Mouse (Mus musculus): Measurements from ENCODE around the gene Gm5136. TPM values are rescaled to one million over a fixed set of nuclear protein-coding genes. Genes with fewer than 3 reads are reported as not detected.

Gene Gm5136
- polyA plus RNA-seq, 1 experiment from 2014 or later: 0.34 TPM

DNA sequence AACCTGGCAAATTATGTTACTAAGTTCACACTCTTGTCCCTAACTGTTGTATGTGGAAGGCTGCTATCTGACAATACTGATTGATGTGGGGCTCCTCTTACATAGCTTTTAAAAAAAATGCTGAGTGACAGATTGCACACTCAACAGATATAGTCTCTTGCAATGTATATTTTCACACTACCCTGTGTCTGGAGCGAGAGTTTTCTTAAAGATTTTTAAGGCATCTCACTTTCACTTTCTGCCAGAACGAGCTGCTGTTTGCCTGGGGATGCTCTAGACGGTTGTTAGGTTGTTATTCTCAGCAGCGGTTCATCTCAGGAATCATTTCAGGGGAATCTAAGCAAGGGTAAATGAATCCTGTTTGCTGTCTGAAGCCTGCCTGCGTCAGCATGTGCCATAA is 2.9 kb downstream of the Gm5136 start:
- H3K9me3 ChIP-seq (ENCODE audit: control insufficient read depth, low read length): no peaks in the 10 kb centered on the region
- H3K4me2 ChIP-seq (ENCODE audit: low read length): no peak overlapping the region
- H3K9ac ChIP-seq (replicated peaks; ENCODE audit: low read depth, low read length): no peak overlapping the region
- no peak for ATAC-seq
- no peaks in the 10 kb centered on the region for H3K27me3 ChIP-seq (replicated peaks; ENCODE audit: control insufficient read depth, insufficient read depth, low read length)
- H3K4me3 ChIP-seq (replicated peaks; ENCODE audit: low read length): no peak overlapping the region
- WGBS: 50% methylated on average over 5 of the region's 5 CpGs
- no peak overlapping the region for H3K27ac ChIP-seq (ENCODE audit: low read length)
- H3K4me1 ChIP-seq (replicated peaks; ENCODE audit: control insufficient read depth, insufficient read depth, low read length): peaks cover 6% of the 10 kb centered on the region
- no peaks in the 10 kb centered on the region for H3K36me3 ChIP-seq (ENCODE audit: control insufficient read depth, insufficient read depth)

DNA sequence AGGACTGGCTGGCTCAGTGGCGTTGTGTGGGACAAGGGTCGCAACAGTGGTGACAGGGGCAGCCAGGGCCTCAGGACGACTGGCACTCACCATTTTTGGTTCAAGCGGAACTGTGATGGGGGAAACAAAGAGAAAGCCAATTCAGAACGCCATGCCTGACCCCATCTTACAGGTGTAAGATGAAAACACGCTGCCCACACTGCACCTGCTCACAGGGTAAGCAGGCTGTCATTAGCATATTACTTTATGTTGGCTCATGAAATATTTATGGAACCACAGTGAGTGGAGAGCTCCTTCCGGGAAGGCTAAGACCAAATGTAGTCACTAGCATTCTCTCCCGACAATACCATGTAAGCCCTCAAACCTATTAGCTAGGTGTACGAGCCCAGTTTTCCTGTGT is 9.0 kb downstream of the Gm5136 start:
- Histone ChIP-seq H3K27ac (ENCODE audit: low read length) (no peak overlapping the region), H3K27me3 (replicated peaks; ENCODE audit: control insufficient read depth, insufficient read depth, low read length) (no peaks in the 10 kb centered on the region), H3K9ac (replicated peaks; ENCODE audit: low read depth, low read length) (no peak overlapping the region), H3K4me1 (replicated peaks; ENCODE audit: control insufficient read depth, insufficient read depth, low read length) (0 out of 2 replicates have a peak, but pooled peaks cover 3% of the 10 kb centered on the region), H3K36me3 (ENCODE audit: control insufficient read depth, insufficient read depth) (no peaks in the 10 kb centered on the region), H3K4me3 (replicated peaks; ENCODE audit: low read length) (no peak overlapping the region), H3K4me2 (ENCODE audit: low read length) (no peak overlapping the region), H3K9me3 (ENCODE audit: control insufficient read depth, low read length) (no peaks in the 10 kb centered on the region)
- 56% methylated on average over 9 of the region's 9 CpGs for WGBS
- ATAC-seq: no peak

DNA sequence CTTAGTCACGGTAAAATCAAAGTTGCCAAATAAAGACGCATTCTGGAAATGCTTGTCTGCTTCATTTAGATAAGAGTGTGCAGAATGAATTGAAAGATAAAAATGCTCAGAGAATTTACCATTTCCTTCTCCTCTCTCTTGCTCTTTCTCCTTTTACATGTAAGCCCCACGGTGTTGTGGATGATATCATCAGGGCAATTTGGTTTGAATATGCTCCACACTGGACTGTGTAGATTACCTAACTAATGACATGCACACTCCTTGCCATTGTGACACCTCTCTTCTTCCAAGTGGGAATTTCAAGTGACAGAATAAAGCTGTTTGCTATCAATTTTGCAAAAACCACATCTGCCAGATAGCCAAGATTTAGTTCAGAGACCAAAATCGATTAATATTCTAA is 13.3 kb downstream of the Gm5136 start:
- H3K4me2 ChIP-seq (ENCODE audit: low read length): no peak overlapping the region
- H3K9ac ChIP-seq (replicated peaks; ENCODE audit: low read depth, low read length): no peak overlapping the region
- ATAC-seq: no peak
- H3K4me3 ChIP-seq (replicated peaks; ENCODE audit: low read length): no peak overlapping the region
- 78% methylated on average over 4 of the region's 4 CpGs for WGBS
- H3K4me1 ChIP-seq (replicated peaks; ENCODE audit: control insufficient read depth, insufficient read depth, low read length): 0 out of 2 replicates have a peak, but pooled peaks cover 3% of the 10 kb centered on the region
- H3K27me3 ChIP-seq (replicated peaks; ENCODE audit: control insufficient read depth, insufficient read depth, low read length): no peaks in the 10 kb centered on the region
- no peaks in the 10 kb centered on the region for H3K9me3 ChIP-seq (ENCODE audit: control insufficient read depth, low read length)
- no peaks in the 10 kb centered on the region for H3K36me3 ChIP-seq (ENCODE audit: control insufficient read depth, insufficient read depth)
- H3K27ac ChIP-seq (ENCODE audit: low read length): no peak overlapping the region

DNA sequence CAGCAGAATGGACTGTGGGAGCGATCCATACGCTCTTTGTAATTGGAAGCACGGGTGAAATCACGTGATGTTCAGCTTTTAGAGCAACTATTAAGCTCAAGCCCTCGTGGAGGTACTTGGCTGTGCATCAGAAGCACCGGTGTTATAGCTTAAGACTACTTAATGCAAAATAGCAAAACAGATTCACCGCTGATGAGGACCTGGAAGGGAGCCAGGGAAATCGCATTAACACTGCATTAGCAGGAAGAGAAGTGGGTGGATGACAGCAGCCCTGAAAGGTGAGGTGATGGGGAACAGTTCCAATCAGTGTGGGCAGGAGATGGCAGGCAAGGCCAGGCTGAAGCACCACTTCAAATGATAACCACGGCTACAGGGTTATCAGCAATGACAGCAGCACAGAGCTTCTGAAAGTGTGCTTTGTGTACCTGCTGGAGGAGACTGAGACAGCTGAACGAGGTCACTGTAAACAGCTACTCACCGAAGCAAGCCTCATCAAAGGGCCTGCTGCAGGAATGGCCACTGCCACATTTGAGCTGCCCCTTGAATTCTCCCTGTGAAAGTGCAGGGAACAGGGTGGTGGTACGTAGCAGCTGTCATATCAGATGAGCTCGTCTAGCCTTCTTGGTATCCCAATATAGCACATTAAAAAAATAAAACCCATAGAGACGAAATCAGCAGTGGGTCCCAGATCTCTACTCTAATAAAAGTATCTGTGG is 20.1 kb downstream of the Gm5136 start:
- Histone ChIP-seq H3K4me1 (replicated peaks; ENCODE audit: control insufficient read depth, insufficient read depth, low read length) (peaks cover 7% of the 10 kb centered on the region), H3K27ac (ENCODE audit: low read length) (peak overlapping the region; percentile 14; the same call in 1 of the 2 replicates), H3K4me3 (replicated peaks; ENCODE audit: low read length) (no peak overlapping the region), H3K27me3 (replicated peaks; ENCODE audit: control insufficient read depth, insufficient read depth, low read length) (no peaks in the 10 kb centered on the region), H3K36me3 (ENCODE audit: control insufficient read depth, insufficient read depth) (no peaks in the 10 kb centered on the region), H3K9ac (replicated peaks; ENCODE audit: low read depth, low read length) (no peak overlapping the region), H3K9me3 (ENCODE audit: control insufficient read depth, low read length) (no peaks in the 10 kb centered on the region), H3K4me2 (ENCODE audit: low read length) (no peak overlapping the region)
- peak; percentile 74 for ATAC-seq
- 37% methylated on average over 14 of the region's 14 CpGs for WGBS

DNA sequence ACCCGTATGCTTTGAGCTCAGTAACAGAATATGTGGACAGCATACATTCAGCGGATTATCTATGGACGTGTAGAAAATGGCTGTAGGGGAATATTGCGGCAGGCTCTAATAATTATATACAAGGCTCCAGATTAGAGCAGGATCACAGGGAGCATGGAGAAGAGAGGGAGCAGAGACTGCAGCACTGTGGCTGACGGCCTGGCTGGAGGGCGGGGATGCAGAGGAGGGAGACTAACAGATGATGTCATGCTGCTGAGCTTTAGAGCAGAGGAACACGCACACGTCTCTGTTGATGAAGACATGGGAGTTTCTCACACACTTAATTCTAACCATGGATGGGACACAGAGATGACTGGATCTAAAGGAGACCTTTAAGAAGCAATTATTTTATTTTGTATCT is 22.9 kb downstream of the Gm5136 start:
- no peak for ATAC-seq
- Histone ChIP-seq H3K27me3 (replicated peaks; ENCODE audit: control insufficient read depth, insufficient read depth, low read length) (no peaks in the 10 kb centered on the region), H3K9me3 (ENCODE audit: control insufficient read depth, low read length) (no peaks in the 10 kb centered on the region), H3K36me3 (ENCODE audit: control insufficient read depth, insufficient read depth) (no peaks in the 10 kb centered on the region), H3K27ac (ENCODE audit: low read length) (no peak overlapping the region), H3K4me3 (replicated peaks; ENCODE audit: low read length) (no peak overlapping the region), H3K9ac (replicated peaks; ENCODE audit: low read depth, low read length) (no peak overlapping the region), H3K4me1 (replicated peaks; ENCODE audit: control insufficient read depth, insufficient read depth, low read length) (peaks cover 7% of the 10 kb centered on the region), H3K4me2 (ENCODE audit: low read length) (no peak overlapping the region)
- 87% methylated on average over 8 of the region's 8 CpGs for WGBS

DNA sequence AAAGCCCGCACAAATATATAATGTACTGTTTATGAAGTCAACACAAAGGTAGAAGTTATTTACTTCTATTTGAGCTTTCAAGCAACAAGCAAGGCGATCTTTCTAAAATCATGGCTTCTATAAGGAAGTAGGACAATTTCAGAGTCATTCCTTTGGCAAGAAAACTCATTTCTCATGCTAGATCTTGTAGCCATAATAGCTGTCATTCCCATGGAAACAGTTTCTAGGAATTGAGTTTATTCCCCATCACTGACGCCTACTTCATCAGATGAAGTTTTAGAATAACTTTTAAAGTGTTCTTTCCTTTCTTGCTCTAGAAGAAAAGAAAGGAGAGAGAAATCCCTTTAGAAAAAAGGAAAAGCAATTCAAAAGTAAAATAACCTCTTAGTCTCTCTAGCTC is 31.0 kb downstream of the Gm5136 start:
- ATAC-seq: no peak
- 89% methylated on average over 3 of the region's 3 CpGs for WGBS
- H3K36me3 ChIP-seq (ENCODE audit: control insufficient read depth, insufficient read depth): no peaks in the 10 kb centered on the region
- H3K4me1 ChIP-seq (replicated peaks; ENCODE audit: control insufficient read depth, insufficient read depth, low read length): no peaks in the 10 kb centered on the region
- no peak overlapping the region for H3K27ac ChIP-seq (ENCODE audit: low read length)
- H3K9me3 ChIP-seq (ENCODE audit: control insufficient read depth, low read length): no peaks in the 10 kb centered on the region
- H3K4me3 ChIP-seq (replicated peaks; ENCODE audit: low read length): no peak overlapping the region
- H3K9ac ChIP-seq (replicated peaks; ENCODE audit: low read depth, low read length): no peak overlapping the region
- H3K27me3 ChIP-seq (replicated peaks; ENCODE audit: control insufficient read depth, insufficient read depth, low read length): no peaks in the 10 kb centered on the region
- H3K4me2 ChIP-seq (ENCODE audit: low read length): no peak overlapping the region

DNA sequence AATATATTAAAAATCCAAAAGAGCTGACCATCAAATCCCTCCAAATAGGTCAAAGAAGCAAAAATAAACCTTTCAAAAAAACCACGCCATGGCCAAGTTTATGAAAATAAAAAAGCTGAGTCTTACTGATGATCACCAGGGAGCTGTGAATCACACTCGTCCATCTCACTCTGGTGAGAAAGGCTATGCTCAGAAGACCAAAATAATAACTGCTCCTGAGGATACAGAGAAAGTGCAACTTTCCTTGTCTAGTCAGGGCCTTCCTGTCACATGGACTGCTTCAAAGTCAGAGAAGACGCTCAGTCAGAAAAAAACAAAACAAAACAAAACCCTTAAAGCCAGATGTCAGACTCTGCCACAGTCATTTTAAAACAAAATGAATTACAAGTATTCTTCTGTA is 39.7 kb downstream of the Gm5136 start:
- WGBS: 83% methylated on average over 3 of the region's 3 CpGs
- no peaks in the 10 kb centered on the region for H3K27me3 ChIP-seq (replicated peaks; ENCODE audit: control insufficient read depth, insufficient read depth, low read length)
- no peaks in the 10 kb centered on the region for H3K9me3 ChIP-seq (ENCODE audit: control insufficient read depth, low read length)
- H3K4me1 ChIP-seq (replicated peaks; ENCODE audit: control insufficient read depth, insufficient read depth, low read length): no peaks in the 10 kb centered on the region
- no peak overlapping the region for H3K4me2 ChIP-seq (ENCODE audit: low read length)
- H3K36me3 ChIP-seq (ENCODE audit: control insufficient read depth, insufficient read depth): no peaks in the 10 kb centered on the region
- no peak for ATAC-seq
- H3K4me3 ChIP-seq (replicated peaks; ENCODE audit: low read length): no peak overlapping the region
- no peak overlapping the region for H3K9ac ChIP-seq (replicated peaks; ENCODE audit: low read depth, low read length)
- H3K27ac ChIP-seq (ENCODE audit: low read length): no peak overlapping the region

DNA sequence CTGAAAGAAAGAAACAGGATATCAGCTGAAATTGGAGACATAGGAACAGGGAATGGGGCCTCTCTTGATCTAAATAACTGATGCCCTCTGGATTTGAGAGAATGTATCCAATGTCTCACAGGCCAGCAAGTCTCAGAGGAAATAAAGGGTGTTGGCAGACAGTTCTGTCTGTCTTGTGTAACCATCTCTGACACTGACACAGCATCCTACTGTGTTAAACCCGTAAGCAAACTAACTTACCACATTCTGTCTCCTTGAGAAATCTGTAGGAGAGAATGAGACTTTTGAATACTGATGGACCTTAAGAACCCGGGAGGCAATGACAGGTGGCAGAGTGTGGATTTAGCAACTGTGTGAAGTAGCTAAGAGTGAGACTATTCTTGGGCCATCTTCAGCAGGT is 41.7 kb downstream of the Gm5136 start:
- Histone ChIP-seq H3K27ac (ENCODE audit: low read length) (no peak overlapping the region), H3K4me1 (replicated peaks; ENCODE audit: control insufficient read depth, insufficient read depth, low read length) (no peaks in the 10 kb centered on the region), H3K36me3 (ENCODE audit: control insufficient read depth, insufficient read depth) (no peaks in the 10 kb centered on the region), H3K9me3 (ENCODE audit: control insufficient read depth, low read length) (no peaks in the 10 kb centered on the region), H3K27me3 (replicated peaks; ENCODE audit: control insufficient read depth, insufficient read depth, low read length) (no peaks in the 10 kb centered on the region), H3K4me3 (replicated peaks; ENCODE audit: low read length) (no peak overlapping the region), H3K9ac (replicated peaks; ENCODE audit: low read depth, low read length) (no peak overlapping the region), H3K4me2 (ENCODE audit: low read length) (no peak overlapping the region)
- ATAC-seq: no peak
- WGBS: 77% methylated on average over 2 of the region's 2 CpGs

DNA sequence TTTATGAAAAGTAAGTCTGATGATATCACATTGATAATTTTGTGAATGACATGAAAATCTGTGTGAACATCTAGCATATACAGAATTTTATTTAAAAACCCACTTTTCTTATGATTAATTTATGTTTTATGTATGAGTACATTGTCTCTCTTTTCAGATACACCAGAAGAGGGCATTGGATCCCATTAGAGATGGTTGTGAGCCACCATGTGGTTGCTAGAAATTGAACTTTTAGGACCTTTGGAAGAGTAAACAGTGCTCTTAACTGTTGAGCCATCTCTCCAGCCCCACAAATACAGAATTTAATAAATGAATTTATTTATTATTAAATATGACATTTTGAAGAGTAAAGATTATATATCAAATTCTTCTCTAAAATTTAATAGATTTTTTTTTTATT is 42.3 kb downstream of the Gm5136 start:
- no peak overlapping the region for H3K4me2 ChIP-seq (ENCODE audit: low read length)
- no peaks in the 10 kb centered on the region for H3K4me1 ChIP-seq (replicated peaks; ENCODE audit: control insufficient read depth, insufficient read depth, low read length)
- H3K27ac ChIP-seq (ENCODE audit: low read length): no peak overlapping the region
- H3K9ac ChIP-seq (replicated peaks; ENCODE audit: low read depth, low read length): no peak overlapping the region
- H3K9me3 ChIP-seq (ENCODE audit: control insufficient read depth, low read length): no peaks in the 10 kb centered on the region
- H3K36me3 ChIP-seq (ENCODE audit: control insufficient read depth, insufficient read depth): no peaks in the 10 kb centered on the region
- no peaks in the 10 kb centered on the region for H3K27me3 ChIP-seq (replicated peaks; ENCODE audit: control insufficient read depth, insufficient read depth, low read length)
- H3K4me3 ChIP-seq (replicated peaks; ENCODE audit: low read length): no peak overlapping the region
- no peak for ATAC-seq

DNA sequence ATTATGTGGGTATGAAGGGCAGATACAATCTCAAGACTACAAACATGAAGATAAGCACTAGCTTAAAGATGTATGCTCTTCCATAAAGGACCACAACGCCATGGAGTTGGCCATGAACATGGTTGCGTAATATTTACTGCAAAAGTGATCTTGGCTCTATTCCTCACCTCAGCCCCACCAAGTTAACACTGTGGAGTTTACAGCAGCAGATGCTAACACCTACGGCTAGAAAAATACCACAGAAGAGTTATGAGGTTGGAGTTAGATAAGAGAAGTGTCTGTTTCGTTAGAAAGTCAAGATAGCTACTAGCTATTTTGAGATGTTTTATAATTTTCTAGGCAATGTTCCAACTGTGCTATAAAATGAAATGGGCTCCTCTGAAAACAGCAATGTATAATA is 43.1 kb downstream of the Gm5136 start:
- H3K4me2 ChIP-seq (ENCODE audit: low read length): no peak overlapping the region
- H3K4me1 ChIP-seq (replicated peaks; ENCODE audit: control insufficient read depth, insufficient read depth, low read length): no peaks in the 10 kb centered on the region
- H3K27me3 ChIP-seq (replicated peaks; ENCODE audit: control insufficient read depth, insufficient read depth, low read length): no peaks in the 10 kb centered on the region
- no peaks in the 10 kb centered on the region for H3K9me3 ChIP-seq (ENCODE audit: control insufficient read depth, low read length)
- no peak for ATAC-seq
- H3K27ac ChIP-seq (ENCODE audit: low read length): no peak overlapping the region
- H3K9ac ChIP-seq (replicated peaks; ENCODE audit: low read depth, low read length): no peak overlapping the region
- WGBS: 89% methylated on average over 4 of the region's 4 CpGs
- no peak overlapping the region for H3K4me3 ChIP-seq (replicated peaks; ENCODE audit: low read length)
- no peaks in the 10 kb centered on the region for H3K36me3 ChIP-seq (ENCODE audit: control insufficient read depth, insufficient read depth)
